Mouse (Mus musculus) myocyte (in vitro differentiated cells): Measurements from ENCODE around the gene Dhx34.

ENCODE experiments used
- E2F4 ChIP-seq: IDR thresholded peaks from one replicate; pipeline ENCODE4 v1.6.1; 2011; ENCODE audit warnings: mild to moderate bottlenecking, control low read depth, moderate library complexity; ENCODE audit not compliant: insufficient read depth
- MYOG ChIP-seq, 3 experiments: IDR thresholded peaks; one replicate each; pipeline ENCODE4 v1.6.1; 2011; ENCODE audit warnings: control low read depth in 2 of 3, low read depth in 2 of 3, mild to moderate bottlenecking in 2 of 3; ENCODE audit not compliant: insufficient read length in 2 of 3, control insufficient read depth in 1 of 3, insufficient read depth in 1 of 3
- POLR2A ChIP-seq: IDR thresholded peaks from one replicate; pipeline ENCODE4 v1.6.1; 2011; ENCODE audit warnings: low read depth, mild to moderate bottlenecking, control low read depth, moderate library complexity; ENCODE audit not compliant: insufficient read length
- POLR2AphosphoS2 ChIP-seq: IDR thresholded peaks from one replicate; pipeline ENCODE4 v1.6.1; 2011; ENCODE audit warnings: low read depth, control low read depth; ENCODE audit not compliant: insufficient read length
- TCF3 ChIP-seq: IDR thresholded peaks from one replicate; pipeline ENCODE4 v1.6.1; 2011; ENCODE audit warnings: low read depth, control low read depth; ENCODE audit not compliant: insufficient read length

GRCm38 (mm10) chr7:16193702-16194101 lies 28.1 kb downstream of the Dhx34 start:
- TF ChIP-seq POLR2A, result no peak
- TF ChIP-seq E2F4, result no peak
- no peak for TF ChIP-seq TCF3
- TF ChIP-seq POLR2AphosphoS2, result no peak
- no peak for TF ChIP-seq MYOG (IDR thresholded peaks at IDR 0.05; ENCODE audit: control insufficient read depth in 1 of 3, insufficient read depth in 1 of 3, insufficient read length in 2 of 3, low read depth in 2 of 3)
